Mouse (Mus musculus) olfactory bulb, adult 2 months (tissue): ENCODE measurements around the gene Manba.

ENCODE experiments used
- CTCF ChIP-seq: fragments of 200-500 bp; IDR thresholded peaks from 2 replicates; pipeline ENCODE4 v1.5.1; 2012; ENCODE audit warnings: low read depth, mild to moderate bottlenecking, low read length, moderate library complexity; ENCODE audit not compliant: insufficient read depth
- POLR2A ChIP-seq: fragments of 200-500 bp; IDR thresholded peaks from 2 replicates; pipeline ENCODE4 v1.6.1; 2012; ENCODE audit warnings: mild to moderate bottlenecking, low read depth, low read length, moderate library complexity; ENCODE audit not compliant: insufficient read depth

- TF ChIP-seq CTCF: no peak
- TF ChIP-seq POLR2A: no peak
These were observed 26.4 kb upstream of the Manba start for GRCm38 (mm10) chr3:135458981-135459380.
